Mouse (Mus musculus) layer of hippocampus, adult 2 months (tissue): ENCODE results near the gene Pxdn. TPM values are rescaled to one million over a fixed set of nuclear protein-coding genes. Genes with fewer than 3 reads are reported as not detected.

Experiments
- DNase-seq, 2 experiments: peaks; one replicate each; pipeline ENCODE4 v3.0.0; 2022; ENCODE audit warnings: low spot score in 2 of 2
- H3K27ac ChIP-seq: fragments of 200-600 bp; 2 replicates; pipeline ENCODE4 v1.8.1; 2022
- H3K4me3 ChIP-seq: fragments of 200-600 bp; 2 replicates; pipeline ENCODE4 v1.8.1; 2022; ENCODE audit warnings: mild to moderate bottlenecking
- CTCF ChIP-seq: fragments of 200-600 bp; conservative IDR thresholded peaks from 2 replicates; pipeline ENCODE4 v1.8.1; 2022; ENCODE audit warnings: antibody characterized with exemption, mild to moderate bottlenecking, moderate library complexity
- total RNA-seq, 2 experiments: library from RNA; stranded (reverse); gene quantifications; 2 replicates each; pipeline ENCODE4 v1.2.3; 2021

The Pxdn gene
- total RNA-seq, 2 experiments from 2014 or later, result 77.9 to 78.1 TPM

DNA sequence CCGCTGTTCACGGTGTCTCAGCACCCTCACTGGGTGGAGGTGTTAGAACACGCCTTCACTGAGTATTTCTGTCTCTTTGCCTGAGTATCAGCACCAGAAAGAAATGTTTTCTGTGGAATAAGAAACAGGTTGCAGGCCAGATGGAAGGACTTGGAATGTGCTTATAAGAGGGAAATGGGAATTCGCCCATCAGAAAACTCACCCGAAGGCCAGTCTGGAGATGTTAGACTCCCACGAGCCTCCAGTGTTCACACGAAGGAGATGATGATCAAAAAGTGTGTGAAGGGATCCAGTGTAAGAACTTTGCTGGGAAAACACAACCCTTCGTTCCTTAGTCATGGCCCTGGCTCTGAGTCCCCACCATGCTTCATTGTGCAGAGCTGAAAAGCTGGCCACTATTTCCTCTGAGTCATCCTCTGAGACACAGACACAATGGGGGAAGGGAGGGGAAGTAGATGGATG, 3.3 kb upstream of the Pxdn start:
- Histone ChIP-seq H3K27ac (peak overlapping the region; percentile 81), H3K4me3 (no peak overlapping the region)
- peak; percentile 51 to 81 for DNase-seq
- TF ChIP-seq CTCF, result no peak

DNA sequence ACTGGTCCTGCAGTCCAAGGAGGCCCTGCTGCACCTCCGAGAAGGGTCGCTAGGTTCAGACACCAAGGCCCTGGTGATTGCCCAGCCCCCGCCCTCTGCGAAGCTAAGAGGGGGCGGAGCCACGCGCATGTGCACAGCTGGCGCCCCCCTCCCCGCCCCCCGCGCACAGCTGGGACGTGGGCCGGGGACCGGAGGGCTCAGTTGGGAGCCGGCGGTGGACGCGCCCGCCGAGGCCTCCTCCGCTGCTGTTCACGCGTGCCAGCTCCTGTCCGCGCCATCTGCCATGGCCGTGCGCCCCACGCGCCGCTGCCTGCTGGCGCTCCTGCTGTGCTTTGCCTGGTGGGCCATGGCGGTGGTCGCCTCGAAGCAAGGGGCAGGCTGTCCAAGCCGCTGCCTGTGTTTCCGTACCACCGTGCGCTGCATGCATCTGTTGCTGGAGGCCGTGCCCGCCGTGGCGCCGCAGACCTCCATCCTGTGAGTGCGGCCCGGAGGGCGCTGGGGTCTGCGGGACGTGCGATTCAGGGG, 505 bp downstream of the Pxdn start:
- Histone ChIP-seq H3K4me3 (peak overlapping the region; percentile 84), H3K27ac (peak overlapping the region; percentile 95)
- peak; percentile 48 to 60 for DNase-seq
- no peak for TF ChIP-seq CTCF

DNA sequence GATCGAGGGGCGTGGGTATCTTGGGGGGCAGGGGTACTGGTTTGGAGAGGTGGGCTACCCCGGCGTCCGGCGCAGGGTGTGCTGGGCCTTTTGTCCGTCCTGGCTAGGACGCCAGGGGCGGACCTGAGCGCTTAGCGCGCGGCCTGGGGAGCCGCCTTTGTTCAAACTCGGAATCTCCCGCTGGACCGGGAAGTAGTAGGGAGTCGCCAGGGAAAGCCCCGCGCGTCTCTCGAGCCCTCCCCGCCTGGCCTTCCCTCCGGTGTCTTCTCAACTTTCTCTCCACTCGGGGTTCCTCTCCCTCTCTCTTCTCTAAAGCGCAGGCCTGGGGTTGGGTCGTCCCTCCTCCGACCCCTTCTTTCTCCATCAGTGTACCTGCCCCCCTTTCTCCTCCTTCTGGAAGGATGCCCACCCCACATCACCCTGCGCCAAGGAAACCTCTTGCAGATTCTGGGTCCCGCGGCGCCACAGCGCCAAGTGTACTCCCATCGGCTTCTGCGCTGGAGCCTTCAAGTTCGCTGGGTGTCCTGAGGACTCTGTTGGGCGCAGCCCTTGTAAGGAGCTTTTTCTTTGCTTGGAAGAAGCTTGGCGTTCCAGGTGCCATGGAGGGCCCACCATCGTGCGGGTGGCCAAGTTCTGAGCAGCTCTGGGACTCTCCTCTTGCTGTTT, 1.1 kb downstream of the Pxdn start:
- peak overlapping the region; percentile 84 for H3K4me3 ChIP-seq
- H3K27ac ChIP-seq, result peak overlapping the region; percentile 95
- TF ChIP-seq CTCF, result peak; percentile 41
- DNase-seq, result peak; percentile 47 to 51

DNA sequence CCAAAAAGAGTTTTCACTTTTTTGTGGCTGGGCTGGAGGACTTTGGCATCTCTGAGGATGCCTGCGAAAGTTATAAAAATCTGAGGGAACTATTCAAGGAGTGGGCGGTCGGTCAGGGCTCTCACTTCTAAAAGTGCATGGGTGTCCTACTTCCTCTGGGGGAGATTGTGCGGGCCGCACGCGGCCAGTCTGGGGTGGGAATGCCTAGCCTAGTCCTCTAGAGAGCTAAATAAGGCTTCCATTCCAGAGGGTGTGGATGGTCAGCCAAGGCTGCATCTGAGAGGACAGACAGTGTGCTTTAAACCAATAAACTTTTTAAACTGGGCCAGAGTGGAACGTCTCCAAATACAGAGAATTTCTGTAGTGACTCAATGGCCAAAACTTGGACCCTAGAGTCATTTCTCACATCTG, 1.9 kb downstream of the Pxdn start:
- no peak for DNase-seq
- peak overlapping the region; percentile 84 for H3K4me3 ChIP-seq
- no peak for TF ChIP-seq CTCF
- peak overlapping the region; percentile 95 for H3K27ac ChIP-seq

DNA sequence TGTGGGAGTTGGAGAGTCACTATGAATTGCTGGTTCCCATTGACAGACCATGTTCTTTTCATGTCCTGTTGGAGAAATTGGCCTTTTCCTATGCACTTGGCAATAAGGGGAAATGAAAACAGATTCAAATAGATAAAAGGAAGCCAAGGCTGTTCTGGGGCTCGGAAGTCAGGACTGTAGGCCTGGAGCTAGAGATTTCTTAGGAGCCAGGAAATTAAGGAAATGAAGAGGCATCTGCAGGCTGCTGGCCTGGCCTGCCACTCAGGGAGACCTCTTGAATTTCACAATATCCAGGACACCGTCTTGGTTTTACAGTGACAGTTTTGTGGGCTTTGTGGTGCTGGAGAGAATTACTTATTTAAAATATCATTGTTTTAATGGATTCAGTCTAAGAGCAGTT, 5.0 kb downstream of the Pxdn start:
- TF ChIP-seq CTCF, result no peak
- Histone ChIP-seq H3K27ac (no peak overlapping the region), H3K4me3 (no peak overlapping the region)
- no peak for DNase-seq

DNA sequence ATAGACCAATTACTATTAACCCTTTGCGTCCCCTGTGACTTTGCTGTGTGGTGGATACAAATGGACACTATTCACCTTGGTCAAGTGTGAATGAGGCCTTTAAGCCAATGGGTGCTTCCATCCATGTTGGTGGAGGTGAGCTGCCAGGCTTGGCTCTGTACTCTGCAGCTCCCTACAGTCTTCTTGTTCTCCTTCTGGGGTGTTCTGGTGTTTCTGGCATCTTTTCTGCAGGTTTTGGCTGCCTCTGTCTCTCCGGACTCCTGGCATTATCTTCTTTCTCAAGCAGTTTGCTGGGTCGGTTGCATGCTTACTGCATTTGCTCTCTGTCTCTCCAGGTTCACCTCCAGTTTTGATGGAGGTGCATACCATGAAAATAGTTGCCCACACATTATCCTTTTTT, 7.2 kb downstream of the Pxdn start:
- no peak for TF ChIP-seq CTCF
- no peak overlapping the region for H3K27ac ChIP-seq
- no peak for DNase-seq
- H3K4me3 ChIP-seq, result no peak overlapping the region

DNA sequence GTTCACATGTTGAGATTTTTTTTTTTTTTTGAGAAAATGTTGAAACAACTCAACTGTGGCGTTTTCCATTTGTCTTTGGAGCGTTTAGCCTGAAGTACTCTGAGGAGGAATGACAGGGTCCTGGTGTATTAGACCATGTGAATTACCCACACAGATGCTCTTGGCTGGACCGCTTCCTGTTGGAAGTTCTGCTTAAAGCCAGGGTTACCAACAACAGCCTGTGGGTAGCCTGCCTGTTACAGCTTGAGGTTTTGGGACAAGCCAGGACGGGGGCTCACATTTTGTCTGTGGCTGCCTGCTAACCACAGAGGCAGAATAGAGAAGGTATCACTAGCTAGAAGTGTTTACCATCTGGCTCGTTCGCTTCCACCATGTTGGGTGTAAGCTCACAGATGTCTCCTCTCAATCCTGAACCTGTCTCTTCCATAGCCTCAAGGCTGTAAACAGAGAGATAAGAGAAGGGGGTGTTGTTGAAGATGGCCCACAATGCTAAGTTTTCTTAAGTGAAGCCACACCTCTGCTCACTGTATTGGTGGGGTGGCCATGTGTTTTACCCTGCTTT, 7.9 kb downstream of the Pxdn start:
- H3K27ac ChIP-seq, result no peak overlapping the region
- no peak for TF ChIP-seq CTCF

DNA sequence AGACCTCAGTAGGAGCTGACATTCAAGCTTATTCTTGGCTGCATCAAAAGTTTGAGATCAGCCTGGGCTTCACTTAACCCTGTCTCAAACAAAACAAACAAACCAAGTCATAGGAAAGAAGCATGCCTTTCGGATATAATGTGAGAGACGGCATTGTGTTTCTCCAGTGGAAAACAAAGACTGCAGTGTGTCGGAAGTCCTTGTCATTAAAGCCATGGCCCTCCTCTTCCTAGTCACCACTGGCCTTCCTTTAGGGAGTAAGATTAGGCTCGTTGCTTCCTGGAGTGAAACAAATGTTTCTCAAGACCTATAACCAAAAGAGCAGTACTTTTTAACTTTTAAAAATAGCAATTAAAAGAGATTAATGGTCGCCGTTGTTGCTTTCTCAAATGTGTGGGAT, 13.6 kb downstream of the Pxdn start:
- Histone ChIP-seq H3K4me3 (no peak overlapping the region; the same call in 1 of the 2 replicates), H3K27ac (peak overlapping the region; percentile 28; the same call in 1 of the 2 replicates)
- no peak for TF ChIP-seq CTCF
- DNase-seq, result no peak

More for the DNA sequence above, 7.9 kb downstream of the Pxdn start:
- no peak overlapping the region for H3K4me3 ChIP-seq
- DNase-seq, result no peak

DNA sequence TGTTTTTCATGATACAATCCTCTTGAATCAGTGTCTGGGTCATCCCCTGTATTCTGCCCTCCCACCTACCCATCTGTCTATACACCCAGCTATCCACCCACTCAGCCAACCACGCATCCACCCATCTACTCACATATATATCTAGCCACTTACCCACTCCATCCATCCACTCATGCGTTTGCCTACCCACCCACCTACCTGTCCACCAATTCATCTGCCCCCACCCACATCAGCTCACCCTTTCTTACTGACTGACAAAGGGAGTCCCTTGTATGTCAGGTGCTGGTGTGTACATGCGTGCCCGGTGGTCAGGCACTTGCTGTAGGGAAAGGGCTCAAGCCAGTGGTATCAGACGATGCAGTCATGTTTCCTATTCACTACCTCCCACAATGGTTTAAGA, 14.1 kb downstream of the Pxdn start:
- no peak for TF ChIP-seq CTCF
- Histone ChIP-seq H3K4me3 (no peak overlapping the region), H3K27ac (peak overlapping the region; percentile 28; the same call in 1 of the 2 replicates)
- no peak for DNase-seq

DNA sequence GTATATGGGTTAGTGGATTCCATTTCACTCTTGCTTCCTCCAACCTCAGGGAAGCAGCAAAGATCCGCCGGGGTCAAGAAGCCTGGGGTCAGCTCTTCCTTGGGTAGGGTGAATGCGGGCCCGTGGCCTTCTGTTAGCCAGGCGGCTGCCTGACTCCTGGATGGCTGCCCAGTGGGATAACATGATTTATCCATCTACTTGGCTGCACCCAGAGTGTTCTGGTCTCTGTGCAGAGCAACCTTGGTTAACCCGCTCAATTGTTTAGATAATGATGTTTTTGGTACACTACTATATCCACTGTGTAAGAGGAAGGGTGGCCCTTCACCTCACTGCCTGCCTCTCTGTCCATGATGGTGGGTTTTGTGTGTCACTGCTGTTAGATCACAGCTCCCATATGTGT, 14.7 kb downstream of the Pxdn start:
- H3K4me3 ChIP-seq, result no peak overlapping the region
- no peak for DNase-seq
- TF ChIP-seq CTCF, result no peak
- peak overlapping the region; percentile 43 for H3K27ac ChIP-seq

DNA sequence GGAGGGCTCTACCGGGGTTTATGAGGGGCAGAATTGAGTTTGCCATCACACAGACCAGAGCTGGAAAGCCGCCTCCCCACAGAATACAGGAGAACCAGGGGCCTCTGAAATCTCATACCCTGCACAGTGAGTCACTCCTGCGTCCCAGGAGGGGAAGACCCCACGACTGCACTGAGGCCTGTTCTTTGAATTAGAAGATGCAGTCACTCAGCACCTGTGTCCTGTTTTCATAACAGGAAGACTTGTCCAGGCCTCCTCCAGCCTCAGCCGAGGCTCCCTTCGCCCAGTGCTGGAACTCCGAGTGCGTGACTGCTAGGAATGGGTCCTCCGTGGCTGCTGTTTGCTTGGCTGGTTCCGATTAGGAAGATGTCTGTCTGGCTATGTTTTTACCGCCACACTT, 16.6 kb downstream of the Pxdn start:
- DNase-seq, result no peak
- Histone ChIP-seq H3K4me3 (no peak overlapping the region), H3K27ac (peak overlapping the region; percentile 75)
- TF ChIP-seq CTCF, result no peak

DNA sequence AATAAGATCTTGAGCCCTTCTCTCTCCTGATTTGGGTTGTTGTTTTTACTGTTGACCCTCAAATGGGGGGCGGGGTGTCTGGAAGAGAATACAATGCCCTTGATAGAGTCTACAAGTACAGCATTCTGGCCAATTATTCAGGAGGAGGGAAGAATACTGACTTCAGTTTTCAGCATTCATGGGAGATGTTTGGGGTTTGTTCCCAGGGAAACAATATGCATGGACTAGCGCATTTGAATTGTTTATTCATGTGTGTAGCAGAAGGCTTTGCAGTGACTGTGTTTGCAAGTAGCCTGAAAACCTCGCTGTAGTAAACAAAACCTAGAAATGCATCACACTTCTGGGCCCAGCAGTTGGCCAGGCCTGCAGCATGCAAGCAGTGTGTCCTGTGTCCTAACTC, 17.1 kb downstream of the Pxdn start:
- no peak for TF ChIP-seq CTCF
- Histone ChIP-seq H3K4me3 (no peak overlapping the region), H3K27ac (peak overlapping the region; percentile 75)
- no peak for DNase-seq

DNA sequence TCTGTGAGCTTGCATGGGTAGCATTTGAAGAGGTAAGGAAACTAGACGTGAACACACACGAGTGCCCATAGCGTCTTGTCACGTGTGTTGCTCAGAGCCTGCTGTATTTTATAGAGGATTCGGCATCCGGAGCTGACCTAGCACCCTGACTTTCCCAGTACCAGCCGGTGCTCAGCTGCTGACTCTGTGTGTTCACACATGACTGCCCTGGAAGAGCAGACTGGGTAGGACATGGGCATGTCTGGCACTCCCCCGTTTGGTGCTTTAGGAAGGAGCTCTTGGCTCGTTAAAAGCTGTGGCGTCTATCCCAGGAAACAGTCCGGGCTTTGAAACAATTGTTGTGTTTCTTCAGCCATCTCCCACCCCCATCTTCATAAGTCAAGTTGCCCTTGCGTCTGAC, 19.6 kb downstream of the Pxdn start:
- TF ChIP-seq CTCF, result no peak
- no peak overlapping the region for H3K27ac ChIP-seq
- no peak for DNase-seq
- no peak overlapping the region for H3K4me3 ChIP-seq

DNA sequence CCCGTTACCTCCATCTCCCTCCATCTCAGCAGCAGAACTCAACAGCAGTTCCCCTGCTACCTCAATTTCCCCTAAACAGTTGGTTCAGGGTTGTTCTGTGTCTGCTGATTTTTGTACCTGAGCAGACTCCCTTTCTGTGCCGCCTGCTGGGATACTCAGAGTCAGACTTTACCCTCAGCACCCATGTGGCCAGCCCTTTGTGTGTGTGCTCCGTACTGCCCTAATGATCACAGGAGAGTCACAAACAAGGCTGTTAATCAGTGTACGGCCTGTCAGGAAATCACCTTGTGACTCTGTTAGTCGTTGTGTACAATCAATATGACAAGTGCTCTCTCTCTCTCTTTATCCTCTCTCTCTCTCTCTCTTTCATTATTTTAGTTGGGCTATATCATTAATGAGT, 21.2 kb downstream of the Pxdn start:
- Histone ChIP-seq H3K4me3 (no peak overlapping the region), H3K27ac (no peak overlapping the region)
- DNase-seq, result no peak
- TF ChIP-seq CTCF, result no peak
